Mouse (Mus musculus) brain, embryonic 14.5 days (tissue): ENCODE data around the gene Srgap2. TPM values are rescaled to one million over a fixed set of nuclear protein-coding genes. Genes with fewer than 3 reads are reported as not detected.

Experiments used
- DNase-seq: peaks from one replicate; pipeline ENCODE4 v3.0.0-alpha.2; 2011; ENCODE audit warnings: low read depth
- CTCF ChIP-seq: fragments of 200-500 bp; IDR thresholded peaks from 2 replicates; pipeline ENCODE4 v1.5.1; 2012; ENCODE audit warnings: inconsistent platforms, mild to moderate bottlenecking, moderate library complexity, borderline replicate concordance; ENCODE audit not compliant: insufficient read depth, insufficient read length; ENCODE audit errors: extremely low read depth
- POLR2A ChIP-seq: fragments of 200-500 bp; IDR thresholded peaks from 2 replicates; pipeline ENCODE4 v1.6.1; 2012; ENCODE audit warnings: mild to moderate bottlenecking, inconsistent platforms, borderline replicate concordance; ENCODE audit not compliant: poor library complexity, insufficient read depth, insufficient read length, severe bottlenecking; ENCODE audit errors: extremely low read depth
- polyA plus RNA-seq: library from polyadenylated mRNA; depleted of rRNA; stranded (reverse); fragments of >200 nt; gene quantifications from 2 replicates; pipeline ENCODE4 v1.2.3, GENCODE M21; 2012

Srgap2 gene
- polyA plus RNA-seq, 1 experiment, result 51.1 TPM

GRCm38 (mm10) chr1:131546798-131547690, 19.9 kb upstream of the Srgap2 start:
- no peak for TF ChIP-seq POLR2A
- TF ChIP-seq CTCF, result no peak
- peak; percentile 18 for DNase-seq

GRCm38 (mm10) chr1:131543886-131544565, 16.9 kb upstream of the Srgap2 start:
- no peak for TF ChIP-seq POLR2A
- no peak for TF ChIP-seq CTCF
- DNase-seq, result peak; percentile 28

- no peak for DNase-seq
- no peak for TF ChIP-seq POLR2A
- TF ChIP-seq CTCF, result no peak
Measured at GRCm38 (mm10) chr1:131541903-131542302, 14.8 kb upstream of the Srgap2 start.

- no peak for DNase-seq
- TF ChIP-seq CTCF (no peak), POLR2A (no peak)
Measured at GRCm38 (mm10) chr1:131541431-131541830, 14.3 kb upstream of the Srgap2 start.

GRCm38 (mm10) chr1:131540795-131541194, 13.6 kb upstream of the Srgap2 start:
- TF ChIP-seq CTCF (no peak), POLR2A (no peak)
- DNase-seq, result no peak

- DNase-seq, result no peak
- TF ChIP-seq POLR2A (no peak), CTCF (no peak)
Measured at GRCm38 (mm10) chr1:131539771-131540170, 12.6 kb upstream of the Srgap2 start.

GRCm38 (mm10) chr1:131528561-131529166, 1.5 kb upstream of the Srgap2 start:
- TF ChIP-seq POLR2A (no peak), CTCF (no peak)

GRCm38 (mm10) chr1:131528081-131528507, 942 bp upstream of the Srgap2 start:
- TF ChIP-seq POLR2A (no peak), CTCF (no peak)
- DNase-seq, result peak; percentile 72

More at GRCm38 (mm10) chr1:131528561-131529166, 1.5 kb upstream of the Srgap2 start:
- DNase-seq, result no peak

GRCm38 (mm10) chr1:131526371-131527270, 531 bp downstream of the Srgap2 start:
- TF ChIP-seq POLR2A, result no peak; the same call in 1 of the 2 replicates
- peak; percentile 15; the same call in 1 of the 2 replicates for TF ChIP-seq CTCF
- peak; percentile 78 for DNase-seq

GRCm38 (mm10) chr1:131525586-131526271, 1.4 kb downstream of the Srgap2 start:
- peak; percentile 67 for DNase-seq
- no peak for TF ChIP-seq CTCF
- TF ChIP-seq POLR2A, result no peak
